Mouse (Mus musculus) kidney, postnatal 0 days (tissue): Measurements from ENCODE around the gene Fbll1. TPM values are rescaled to one million over a fixed set of nuclear protein-coding genes. Genes with fewer than 3 reads are reported as not detected.

Experiments
- ATAC-seq: fragments of 200-750 bp; cut with Nextera tagmentation; replicated peaks from 2 replicates; pipeline ENCODE4 v1.8.0; 2017; ENCODE audit warnings: low read depth, moderate number of reproducible peaks, moderate TSS enrichment, moderate library complexity; ENCODE audit not compliant: low FRiP score
- DNase-seq: peaks from one replicate; pipeline ENCODE4 v3.0.0-alpha.2; 2016; ENCODE audit warnings: low spot score
- H3K27ac ChIP-seq: fragments of 300-500 bp; sonication (generic); 2 replicates; pipeline ENCODE4 v1.5.1; 2014; ENCODE audit warnings: mild to moderate bottlenecking
- H3K27me3 ChIP-seq: fragments of 300-500 bp; sonication (generic); 2 replicates; pipeline ENCODE4 v1.6.1; 2014; ENCODE audit warnings: low read length, mixed read lengths; ENCODE audit not compliant: insufficient read depth
- H3K36me3 ChIP-seq: fragments of 300-500 bp; sonication (generic); 2 replicates; pipeline ENCODE4 v1.6.1; 2014; ENCODE audit warnings: low read length, mixed read lengths; ENCODE audit not compliant: insufficient read depth
- H3K4me1 ChIP-seq: fragments of 300-500 bp; sonication (generic); replicated peaks from 2 replicates; pipeline ENCODE4 v1.6.1; 2014; ENCODE audit warnings: antibody characterized with exemption, low read length, mixed read lengths; ENCODE audit not compliant: insufficient read depth
- H3K4me2 ChIP-seq: fragments of 300-500 bp; sonication (generic); 2 replicates; pipeline ENCODE4 v1.6.1; 2014; ENCODE audit warnings: mild to moderate bottlenecking, low read length, moderate library complexity, mixed read lengths
- H3K4me3 ChIP-seq: fragments of 300-500 bp; sonication (generic); replicated peaks from 2 replicates; pipeline ENCODE4 v1.5.1; 2014; ENCODE audit warnings: low read depth, low read length
- H3K9ac ChIP-seq: fragments of 300-500 bp; sonication (generic); 2 replicates; pipeline ENCODE4 v1.6.1; 2014; ENCODE audit warnings: low read depth, low read length
- H3K9me3 ChIP-seq: fragments of 300-500 bp; sonication (generic); replicated peaks from 2 replicates; pipeline ENCODE4 v1.6.1; 2016; ENCODE audit warnings: low read length, inconsistent platforms, mixed read lengths
- CTCF ChIP-seq: IDR thresholded peaks from 2 replicates; pipeline ENCODE4 v1.5.1; 2016; ENCODE audit warnings: antibody characterized with exemption, low read depth, mild to moderate bottlenecking, moderate library complexity
- WGBS: fragments of 180-500 bp; shearing (Covaris S2); extraction: QIAGEN DNeasy Blood & Tissue Kit; methylation state at CpG from one replicate; pipeline ENCODE4 v1.1.7; 2014; 5-methylcytosine and 5-hydroxymethylcytosine counted together
- polyA plus RNA-seq: library from polyadenylated mRNA; unstranded; fragments of >200 nt; fragmentation: Nextera tagmentation; extraction: Ambion mirVana; gene quantifications from 2 replicates; pipeline ENCODE4 v1.2.1, GENCODE M21; 2015

Fbll1 gene
- polyA plus RNA-seq, 1 experiment from 2014 or later = not detected

GRCm38 (mm10) chr11:35838345-35839338, 40.0 kb upstream of the Fbll1 start:
- no peak overlapping the region for H3K27ac ChIP-seq
- H3K4me2 ChIP-seq = peak overlapping the region; percentile 56
- 18% methylated on average over 28 of the region's 28 CpGs for WGBS
- H3K27me3 ChIP-seq = no peaks in the 10 kb centered on the region
- H3K36me3 ChIP-seq = peaks cover 2% of the 10 kb centered on the region; the same call in 1 of the 2 replicates
- H3K9me3 ChIP-seq = no peaks in the 10 kb centered on the region
- peak overlapping the region; percentile 23 for H3K4me3 ChIP-seq
- peak; percentile 93 for DNase-seq
- no peak for TF ChIP-seq CTCF
- peak; percentile 83 for ATAC-seq
- H3K4me1 ChIP-seq = no peaks in the 10 kb centered on the region
- H3K9ac ChIP-seq = 0 out of 2 replicates have a peak overlapping the region, but pooled peaks have one; percentile 18

GRCm38 (mm10) chr11:35837156-35838126, 38.8 kb upstream of the Fbll1 start:
- no peak overlapping the region for H3K4me3 ChIP-seq
- 78% methylated on average over 5 of the region's 5 CpGs for WGBS

GRCm38 (mm10) chr11:35834022-35834760, 35.5 kb upstream of the Fbll1 start, which contains the start of gene Rars:
TSS of gene Rars (minus strand) at chr11:35834506.
- Histone ChIP-seq H3K27me3 (no peaks in the 10 kb centered on the region), H3K4me1 (no peaks in the 10 kb centered on the region), H3K9ac (peak within 1 kb of the TSS; percentile 77), H3K36me3 (peaks cover 5% of the 10 kb centered on the region; the same call in 1 of the 2 replicates), H3K27ac (peak within 1 kb of the TSS; percentile 62), H3K4me2 (peak within 1 kb of the TSS; percentile 60), H3K9me3 (no peaks in the 10 kb centered on the region), H3K4me3 (peak within 1 kb of the TSS; percentile 69)
- DNase-seq (peak; percentile 97), ATAC-seq (peak; percentile 86)
- WGBS = 1% methylated on average over 45 of the region's 46 CpGs
- peak; percentile 91 for TF ChIP-seq CTCF

More at GRCm38 (mm10) chr11:35837156-35838126, 38.8 kb upstream of the Fbll1 start:
- Histone ChIP-seq H3K27ac (no peak overlapping the region), H3K4me1 (no peaks in the 10 kb centered on the region), H3K27me3 (no peaks in the 10 kb centered on the region), H3K9ac (no peak overlapping the region), H3K36me3 (no peaks in the 10 kb centered on the region; the same call in 1 of the 2 replicates), H3K9me3 (no peaks in the 10 kb centered on the region), H3K4me2 (no peak overlapping the region)
- DNase-seq (no peak), ATAC-seq (no peak)
- no peak for TF ChIP-seq CTCF

- Histone ChIP-seq H3K36me3 (peaks cover 12% of the 10 kb centered on the region; the same call in 1 of the 2 replicates), H3K9ac (peak overlapping the region; percentile 77; the same call in 1 of the 2 replicates), H3K4me2 (peak overlapping the region; percentile 60), H3K4me1 (no peaks in the 10 kb centered on the region), H3K9me3 (no peaks in the 10 kb centered on the region), H3K27me3 (no peaks in the 10 kb centered on the region), H3K27ac (no peak overlapping the region), H3K4me3 (peak overlapping the region; percentile 69)
- ATAC-seq (no peak), DNase-seq (no peak)
- no peak for TF ChIP-seq CTCF
- WGBS = 80% methylated on average over 6 of the region's 6 CpGs
These were observed 34.6 kb upstream of the Fbll1 start for GRCm38 (mm10) chr11:35833270-35833669.

GRCm38 (mm10) chr11:35832139-35832538, 33.5 kb upstream of the Fbll1 start:
- no peak for ATAC-seq
- H3K36me3 ChIP-seq = peaks cover 20% of the 10 kb centered on the region; the same call in 1 of the 2 replicates
- H3K9ac ChIP-seq = no peak overlapping the region
- no peaks in the 10 kb centered on the region for H3K9me3 ChIP-seq
- no peaks in the 10 kb centered on the region for H3K27me3 ChIP-seq
- TF ChIP-seq CTCF = no peak
- WGBS = 69% methylated on average over 4 of the region's 4 CpGs
- H3K4me2 ChIP-seq = no peak overlapping the region
- H3K27ac ChIP-seq = no peak overlapping the region
- DNase-seq = no peak
- H3K4me3 ChIP-seq = no peak overlapping the region
- H3K4me1 ChIP-seq = no peaks in the 10 kb centered on the region
